Mouse (Mus musculus) hindbrain, embryonic 16.5 days (tissue): Measurements from ENCODE around the gene Rock2. TPM values are rescaled to one million over a fixed set of nuclear protein-coding genes. Genes with fewer than 3 reads are reported as not detected.

ENCODE experiments used
- ATAC-seq: fragments of 200-750 bp; cut with Nextera tagmentation; 2 replicates; pipeline ENCODE4 v1.8.0; 2017; ENCODE audit warnings: moderate TSS enrichment, moderate library complexity
- H3K27ac ChIP-seq: fragments of 300-500 bp; sonication (generic); 2 replicates; pipeline ENCODE4 v1.5.1; 2014; ENCODE audit warnings: low read depth, mild to moderate bottlenecking, control low read depth, low read length, moderate library complexity
- H3K27me3 ChIP-seq: fragments of 300-500 bp; sonication (generic); replicated peaks from 2 replicates; pipeline ENCODE4 v1.6.1; 2014; ENCODE audit warnings: low read length; ENCODE audit not compliant: control insufficient read depth, insufficient read depth
- H3K36me3 ChIP-seq: fragments of 300-500 bp; sonication (generic); 2 replicates; pipeline ENCODE4 v1.6.1; 2014; ENCODE audit warnings: mild to moderate bottlenecking, low read length, moderate library complexity, mixed read lengths; ENCODE audit not compliant: control insufficient read depth, insufficient read depth
- H3K4me1 ChIP-seq: fragments of 300-500 bp; sonication (generic); 2 replicates; pipeline ENCODE4 v1.6.1; 2014; ENCODE audit warnings: low read depth, low read length; ENCODE audit not compliant: control insufficient read depth, insufficient read depth
- H3K4me2 ChIP-seq: fragments of 300-500 bp; sonication (generic); 2 replicates; pipeline ENCODE4 v1.6.1; 2014; ENCODE audit warnings: mild to moderate bottlenecking, low read length, control low read depth, moderate library complexity
- H3K4me3 ChIP-seq: fragments of 300-500 bp; sonication (generic); 2 replicates; pipeline ENCODE4 v1.5.1; 2014; ENCODE audit warnings: mild to moderate bottlenecking, low read length, control low read depth, moderate library complexity
- H3K9ac ChIP-seq: fragments of 300-500 bp; sonication (generic); 2 replicates; pipeline ENCODE4 v1.6.1; 2014; ENCODE audit warnings: low read depth, mild to moderate bottlenecking, control low read depth, low read length, moderate library complexity
- H3K9me3 ChIP-seq: fragments of 300-500 bp; sonication (generic); 2 replicates; pipeline ENCODE4 v1.6.1; 2014; ENCODE audit warnings: mild to moderate bottlenecking, low read length, moderate library complexity; ENCODE audit not compliant: control insufficient read depth
- WGBS: fragments of 180-500 bp; shearing (Covaris S2); extraction: QIAGEN DNeasy Blood & Tissue Kit; methylation state at CpG from one replicate; pipeline ENCODE4 v1.1.7; 2014; 5-methylcytosine and 5-hydroxymethylcytosine counted together
- polyA plus RNA-seq: library from polyadenylated mRNA; unstranded; fragments of >200 nt; fragmentation: Nextera tagmentation; extraction: Ambion mirVana; gene quantifications from 2 replicates; pipeline ENCODE4 v1.2.1, GENCODE M21; 2015

The Rock2 gene
- polyA plus RNA-seq, 1 experiment from 2014 or later = 9.6 TPM

DNA sequence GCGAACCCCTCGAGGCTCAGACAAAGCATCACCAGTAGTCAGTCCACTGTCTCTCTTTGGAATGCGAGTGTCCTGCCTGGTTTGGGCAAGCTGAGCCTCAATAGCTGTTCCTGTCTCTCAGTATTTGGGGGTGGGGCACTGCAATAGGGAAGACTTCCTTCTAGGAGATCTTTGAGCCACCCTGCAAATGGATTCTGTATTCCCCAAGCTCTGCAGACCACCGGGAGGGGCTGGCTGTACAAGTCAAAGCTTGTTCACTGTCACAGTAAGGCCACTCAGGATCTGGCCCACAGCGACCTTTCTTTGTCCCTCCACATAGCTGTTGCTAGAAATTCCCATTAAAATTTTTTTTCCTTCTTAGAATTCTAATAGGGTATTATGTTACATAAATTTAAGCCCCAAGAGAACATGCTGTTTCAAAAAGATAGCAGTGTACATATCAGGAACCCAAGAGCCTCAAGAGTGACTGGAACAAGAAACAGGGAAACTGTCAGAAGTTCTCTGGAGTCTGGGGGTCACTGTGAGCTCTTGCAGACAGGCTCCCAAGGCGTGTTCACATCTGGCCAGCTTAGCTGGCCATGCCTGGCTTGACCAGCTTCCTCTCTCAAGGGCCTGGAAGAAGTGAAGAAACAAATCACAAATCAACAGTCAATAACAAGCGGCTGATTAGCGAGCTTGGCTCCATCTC, 25.5 kb upstream of the Rock2 start:
- Histone ChIP-seq H3K4me1 (peaks cover 8% of the 10 kb centered on the region), H3K27me3 (no peaks in the 10 kb centered on the region), H3K27ac (no peak overlapping the region), H3K4me3 (no peak overlapping the region), H3K9me3 (no peaks in the 10 kb centered on the region), H3K9ac (no peak overlapping the region), H3K4me2 (no peak overlapping the region), H3K36me3 (no peaks in the 10 kb centered on the region)
- WGBS = 78% methylated on average over 8 of the region's 8 CpGs
- no peak for ATAC-seq

DNA sequence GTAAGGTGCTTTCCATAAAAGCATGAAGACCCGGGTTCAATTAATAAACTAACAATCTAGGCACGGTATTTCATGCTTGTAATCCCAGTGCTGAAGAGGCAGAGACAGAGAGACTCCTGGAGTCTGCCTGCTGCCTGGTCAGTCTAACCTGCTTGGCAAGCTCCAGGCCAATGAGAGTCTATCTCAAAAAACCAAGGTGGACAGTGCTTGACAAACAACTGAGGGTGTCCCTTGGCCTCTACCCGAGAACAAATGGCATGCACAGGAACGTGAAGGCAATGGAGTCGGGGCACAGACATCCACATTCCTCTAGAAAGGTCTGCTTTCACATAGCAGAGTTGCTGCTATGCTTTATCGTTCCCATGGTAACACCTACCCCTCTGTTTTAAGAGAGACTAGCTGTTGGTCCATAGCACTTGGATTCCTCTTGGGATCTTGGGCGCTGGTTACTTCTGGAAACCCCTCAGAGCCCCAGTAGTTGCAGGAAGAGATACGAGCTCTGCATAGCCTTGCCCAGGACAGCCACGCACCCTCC, 24.8 kb upstream of the Rock2 start:
- no peak overlapping the region for H3K9ac ChIP-seq
- peak overlapping the region; percentile 63 for H3K27ac ChIP-seq
- H3K27me3 ChIP-seq = no peaks in the 10 kb centered on the region
- peaks cover 8% of the 10 kb centered on the region for H3K4me1 ChIP-seq
- no peaks in the 10 kb centered on the region for H3K9me3 ChIP-seq
- no peak overlapping the region for H3K4me2 ChIP-seq
- ATAC-seq = no peak; the same call in 1 of the 2 replicates
- H3K4me3 ChIP-seq = no peak overlapping the region
- H3K36me3 ChIP-seq = no peaks in the 10 kb centered on the region
- 50% methylated on average over 9 of the region's 9 CpGs for WGBS

DNA sequence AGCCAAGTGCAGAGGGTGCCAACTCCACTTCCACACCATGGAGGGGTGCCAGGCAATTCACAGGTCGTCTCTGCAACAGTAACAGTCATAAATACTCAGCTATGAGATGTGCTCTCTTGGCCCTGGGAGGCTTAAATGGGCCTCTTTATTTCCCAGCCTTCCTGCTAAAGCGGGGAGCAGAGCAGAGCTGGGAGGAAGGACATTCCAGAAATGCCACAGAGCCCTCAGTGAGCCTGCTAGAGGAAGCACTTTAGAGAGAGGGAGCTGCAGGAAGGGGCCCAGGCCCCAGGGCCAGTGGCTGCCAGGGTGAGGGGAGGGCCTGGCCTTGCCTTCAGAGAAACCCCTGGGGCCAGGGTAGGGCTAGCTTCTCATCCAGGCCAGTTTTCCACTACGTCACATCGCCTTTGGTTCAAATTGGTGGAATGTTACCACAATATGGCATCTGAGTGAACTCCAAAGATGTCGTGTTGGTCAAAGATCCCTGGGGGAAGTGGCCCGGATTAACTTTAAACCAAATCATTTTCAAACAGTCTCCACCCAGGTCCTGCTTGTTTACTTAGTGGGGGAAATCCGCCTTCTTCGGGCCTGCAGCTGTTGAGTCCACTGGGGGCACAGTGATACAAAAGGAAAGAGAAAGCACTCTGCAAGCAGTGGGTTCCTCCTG, 24.2 kb upstream of the Rock2 start:
- Histone ChIP-seq H3K27me3 (no peaks in the 10 kb centered on the region), H3K27ac (peak overlapping the region; percentile 63), H3K4me2 (no peak overlapping the region), H3K4me3 (no peak overlapping the region), H3K9me3 (no peaks in the 10 kb centered on the region), H3K4me1 (peaks cover 8% of the 10 kb centered on the region), H3K36me3 (no peaks in the 10 kb centered on the region), H3K9ac (no peak overlapping the region)
- peak; percentile 47 for ATAC-seq
- 51% methylated on average over 8 of the region's 8 CpGs for WGBS

DNA sequence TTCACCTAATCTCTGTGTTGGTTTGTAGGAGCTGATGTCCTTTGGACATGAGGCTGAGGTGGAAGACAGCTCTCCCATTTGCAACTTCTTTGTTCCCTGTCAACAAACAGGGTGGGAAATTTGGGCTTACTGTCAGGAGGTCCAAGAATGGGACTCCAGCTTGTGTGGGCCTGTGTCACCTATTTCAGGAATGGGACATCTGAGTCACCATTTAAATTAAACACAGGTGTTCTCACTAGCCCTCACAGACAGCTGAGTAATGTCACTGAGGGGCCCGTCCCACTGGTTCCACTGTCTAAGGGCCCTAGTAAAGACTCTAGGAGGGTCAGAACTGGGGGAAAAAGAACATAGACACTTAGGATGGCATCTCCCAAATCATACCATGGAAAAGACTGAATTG, 22.7 kb upstream of the Rock2 start:
- Histone ChIP-seq H3K4me3 (no peak overlapping the region), H3K4me2 (no peak overlapping the region), H3K36me3 (no peaks in the 10 kb centered on the region), H3K4me1 (peaks cover 8% of the 10 kb centered on the region), H3K27ac (no peak overlapping the region), H3K27me3 (no peaks in the 10 kb centered on the region), H3K9ac (no peak overlapping the region), H3K9me3 (no peaks in the 10 kb centered on the region)
- ATAC-seq = no peak
- WGBS = 88% methylated on average over 1 of the region's 1 CpGs

DNA sequence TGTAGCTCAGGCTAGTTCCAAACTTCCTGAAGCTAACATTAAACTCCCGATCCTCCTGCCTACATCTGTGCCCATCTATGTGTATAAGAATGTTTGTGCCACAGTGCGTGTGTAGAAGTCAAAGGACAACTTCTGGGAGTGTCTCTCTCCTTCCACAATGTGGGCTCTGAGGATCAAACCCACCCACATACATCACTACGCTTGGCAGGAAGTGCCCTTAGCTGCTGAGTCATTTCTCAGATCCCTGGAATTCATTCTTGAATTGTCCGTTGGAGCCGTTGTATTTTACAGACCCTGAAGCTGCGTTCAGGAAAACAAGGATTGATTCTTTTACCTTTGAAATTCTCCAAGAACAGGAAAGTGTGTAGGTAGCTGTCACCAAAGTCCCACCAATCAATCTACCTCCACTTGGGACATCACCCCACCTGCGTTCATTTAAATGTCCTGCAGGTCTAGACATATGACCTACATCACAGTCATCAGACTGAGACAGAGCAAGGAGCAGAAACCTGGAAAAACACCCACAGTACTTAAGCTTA, 21.7 kb upstream of the Rock2 start:
- no peak overlapping the region for H3K27ac ChIP-seq
- no peaks in the 10 kb centered on the region for H3K27me3 ChIP-seq
- no peak overlapping the region for H3K9ac ChIP-seq
- H3K4me3 ChIP-seq = no peak overlapping the region
- no peaks in the 10 kb centered on the region for H3K36me3 ChIP-seq
- ATAC-seq = no peak
- H3K4me1 ChIP-seq = peaks cover 8% of the 10 kb centered on the region
- H3K9me3 ChIP-seq = no peaks in the 10 kb centered on the region
- WGBS = 87% methylated on average over 7 of the region's 7 CpGs
- H3K4me2 ChIP-seq = no peak overlapping the region

DNA sequence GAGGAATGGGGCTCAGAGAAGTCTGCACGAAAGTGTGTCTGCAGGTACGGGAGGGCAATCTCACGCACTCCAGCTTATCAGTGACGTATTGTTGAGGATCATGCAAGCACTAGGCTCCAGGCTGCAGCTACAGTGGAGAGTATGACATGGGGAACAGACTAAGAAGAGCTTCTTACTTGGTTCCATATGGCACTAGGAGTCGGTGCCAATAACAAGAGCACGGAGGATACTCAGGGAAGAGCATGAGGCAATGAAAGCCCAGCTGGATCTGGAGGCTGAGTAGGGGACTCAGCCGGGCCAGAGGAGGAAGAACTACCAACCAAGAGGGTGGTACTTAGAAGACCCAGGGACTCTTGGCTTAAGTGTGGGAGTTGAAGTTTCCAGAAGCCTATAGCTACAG, 21.1 kb upstream of the Rock2 start:
- no peaks in the 10 kb centered on the region for H3K9me3 ChIP-seq
- ATAC-seq = 0 out of 2 replicates have a peak, but pooled peaks have one; percentile 16
- 79% methylated on average over 7 of the region's 7 CpGs for WGBS

DNA sequence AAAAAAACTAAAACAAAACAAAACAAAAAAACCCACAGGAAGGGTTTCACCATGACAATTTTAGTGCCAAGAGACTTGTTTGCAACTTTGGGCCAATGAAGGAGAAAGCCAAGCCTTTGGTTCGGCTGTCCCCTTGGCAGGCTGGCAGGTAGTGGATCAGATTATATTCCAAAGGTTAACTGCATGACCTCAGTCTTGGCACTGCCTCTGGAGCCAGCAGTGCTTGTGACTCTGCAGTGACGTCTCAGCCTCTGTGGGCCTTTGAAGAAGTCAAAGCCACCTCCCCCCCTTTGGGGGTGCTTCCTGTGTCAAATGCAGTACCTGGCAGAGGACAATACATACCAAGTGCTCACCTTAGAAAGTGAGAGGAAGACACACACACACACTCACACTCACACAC, 20.6 kb upstream of the Rock2 start:
- Histone ChIP-seq H3K9ac (no peak overlapping the region), H3K4me1 (peaks cover 8% of the 10 kb centered on the region), H3K27ac (no peak overlapping the region), H3K9me3 (no peaks in the 10 kb centered on the region), H3K36me3 (no peaks in the 10 kb centered on the region), H3K27me3 (no peaks in the 10 kb centered on the region), H3K4me3 (no peak overlapping the region), H3K4me2 (no peak overlapping the region)
- WGBS = 46% methylated on average over 2 of the region's 2 CpGs
- ATAC-seq = no peak

More for the DNA sequence above, 21.1 kb upstream of the Rock2 start:
- Histone ChIP-seq H3K4me1 (peaks cover 8% of the 10 kb centered on the region), H3K9ac (no peak overlapping the region), H3K4me2 (no peak overlapping the region), H3K4me3 (no peak overlapping the region), H3K36me3 (no peaks in the 10 kb centered on the region), H3K27me3 (no peaks in the 10 kb centered on the region), H3K27ac (no peak overlapping the region)

DNA sequence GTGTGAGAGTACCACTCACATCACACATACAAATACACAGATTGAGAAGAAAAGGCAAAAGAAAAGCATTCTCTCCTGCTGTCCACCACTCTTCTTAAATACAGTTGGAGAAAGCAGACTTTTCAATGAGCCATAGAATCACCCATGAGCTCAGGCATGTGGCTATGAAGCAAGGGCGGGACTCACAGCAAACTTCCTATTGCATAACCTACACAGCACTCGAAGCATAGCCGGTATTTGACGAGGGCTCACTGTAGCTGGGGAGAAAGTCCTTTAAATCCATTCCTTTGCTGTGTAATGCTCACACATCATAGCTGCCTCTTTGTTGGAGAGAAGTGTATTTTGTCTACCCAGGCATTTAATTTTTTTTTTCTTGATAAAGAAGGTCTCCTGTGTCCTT, 19.4 kb upstream of the Rock2 start:
- no peaks in the 10 kb centered on the region for H3K36me3 ChIP-seq
- ATAC-seq = no peak
- no peaks in the 10 kb centered on the region for H3K9me3 ChIP-seq
- 83% methylated on average over 4 of the region's 4 CpGs for WGBS
- no peak overlapping the region for H3K4me3 ChIP-seq
- H3K4me1 ChIP-seq = peaks cover 3% of the 10 kb centered on the region
- H3K27ac ChIP-seq = no peak overlapping the region
- H3K9ac ChIP-seq = no peak overlapping the region
- H3K27me3 ChIP-seq = no peaks in the 10 kb centered on the region
- no peak overlapping the region for H3K4me2 ChIP-seq

DNA sequence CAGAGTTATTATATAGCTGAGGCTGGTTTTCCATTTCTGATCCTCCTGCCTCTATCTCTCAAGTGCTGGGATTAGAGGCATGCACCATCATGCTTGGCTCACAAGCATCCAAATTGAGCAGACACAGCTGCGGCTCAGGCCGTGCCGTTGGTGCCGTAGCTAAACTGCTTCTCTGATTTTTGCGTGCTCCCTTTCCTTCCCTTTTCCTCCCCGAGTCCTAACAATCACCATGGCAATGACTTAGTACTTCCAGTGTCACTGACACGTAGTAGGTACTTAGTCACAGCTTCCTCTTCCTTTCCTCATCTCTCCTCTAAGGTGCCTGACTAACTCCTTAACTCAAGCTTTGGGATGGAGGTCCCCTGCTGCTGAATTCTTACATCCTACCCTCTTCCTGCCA, 19.0 kb upstream of the Rock2 start:
- H3K4me3 ChIP-seq = no peak overlapping the region
- no peaks in the 10 kb centered on the region for H3K9me3 ChIP-seq
- H3K27ac ChIP-seq = no peak overlapping the region
- no peaks in the 10 kb centered on the region for H3K4me1 ChIP-seq
- H3K36me3 ChIP-seq = no peaks in the 10 kb centered on the region
- H3K4me2 ChIP-seq = no peak overlapping the region
- ATAC-seq = no peak
- WGBS = 81% methylated on average over 7 of the region's 7 CpGs
- no peak overlapping the region for H3K9ac ChIP-seq
- H3K27me3 ChIP-seq = no peaks in the 10 kb centered on the region
